Mouse (Mus musculus) right cerebral cortex, adult 18-20 months (tissue): ENCODE measurements at regions not wholly inside any gene's neighbourhood (a gene's known extent, or its start where the extent isn't known, plus 50 kb on each side); places are given as distances from the start of the nearest gene placed in this dataset.
A peak's percentile ranks its signal among the peaks of the same experiment; 100 is the strongest.

ENCODE experiments used
- DNase-seq: peaks from one replicate; pipeline ENCODE4 v3.0.0; 2022; ENCODE audit warnings: mixed read lengths

DNA sequence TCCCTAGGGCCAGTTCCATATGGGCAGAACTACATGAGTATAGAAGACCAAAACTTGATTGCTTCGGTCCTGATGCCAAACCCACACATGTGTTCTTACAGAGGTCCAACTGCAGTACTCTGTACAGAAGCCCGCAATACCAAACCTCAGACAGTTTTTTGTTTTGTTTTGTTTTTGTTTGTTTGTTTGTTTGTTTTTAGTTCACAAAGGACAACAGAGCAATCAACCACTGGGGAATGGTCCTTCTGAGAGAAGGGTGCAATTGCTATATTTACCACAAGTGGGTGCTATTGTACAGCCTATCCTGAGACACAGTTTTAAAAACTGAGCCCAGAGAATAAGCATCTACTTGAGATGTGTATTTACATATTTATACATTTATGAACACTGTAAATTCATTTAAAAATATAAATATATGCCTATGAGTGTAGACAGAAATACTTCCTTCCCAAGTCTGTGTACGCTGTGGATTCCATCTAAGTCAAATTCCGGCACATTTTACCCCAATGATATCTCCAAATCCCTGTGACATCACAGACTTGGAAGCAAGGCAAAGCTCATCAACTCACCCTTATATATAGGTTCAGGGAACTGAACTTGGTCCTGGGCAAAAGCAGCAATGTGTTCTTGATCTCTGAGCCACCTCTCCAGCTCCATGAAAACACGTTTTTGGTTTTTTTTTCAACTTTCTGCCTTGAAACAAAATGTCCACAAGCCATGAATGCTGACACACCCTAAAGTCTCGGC lies 101.3 kb upstream of the A26c2 start:
- peak; percentile 14 for DNase-seq

DNA sequence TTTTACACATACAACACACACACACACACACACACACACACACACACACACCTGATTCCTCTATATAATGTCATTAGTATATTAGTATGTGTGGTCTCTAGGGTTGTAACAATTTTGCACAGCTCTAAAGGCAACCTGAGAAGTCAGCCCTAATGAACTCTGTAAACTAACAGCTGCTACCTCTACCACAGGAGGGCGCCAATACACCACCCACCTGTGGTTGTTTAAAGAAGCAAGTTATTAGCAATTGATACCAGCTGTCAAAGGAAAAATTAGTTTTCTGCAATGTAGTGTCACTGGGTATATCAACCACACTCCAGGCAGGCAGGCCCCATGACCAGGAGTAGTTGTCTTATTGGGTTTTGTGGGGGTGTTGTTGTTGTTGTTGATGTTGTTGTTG lies 98.8 kb upstream of the A26c2 start:
- DNase-seq = peak; percentile 20

DNA sequence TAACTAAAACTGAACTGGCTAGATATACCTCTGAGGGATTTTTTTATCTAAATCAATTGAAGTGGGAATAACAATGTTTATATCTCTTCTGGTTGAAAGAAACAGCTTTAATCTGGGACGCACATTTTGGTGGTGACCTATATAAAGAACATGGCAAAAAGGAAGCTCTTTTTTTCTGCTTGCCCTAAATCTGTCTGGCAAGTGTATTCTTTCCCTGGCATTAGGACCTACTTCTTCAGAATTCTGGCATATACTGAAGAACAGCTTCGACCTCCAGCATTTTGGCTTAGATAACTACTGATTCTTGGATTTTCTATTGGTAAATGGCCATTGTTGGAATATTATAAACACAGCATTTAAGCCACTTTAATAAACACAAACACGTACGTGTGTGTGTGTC lies 70.9 kb upstream of the A26c2 start:
- DNase-seq = no peak

DNA sequence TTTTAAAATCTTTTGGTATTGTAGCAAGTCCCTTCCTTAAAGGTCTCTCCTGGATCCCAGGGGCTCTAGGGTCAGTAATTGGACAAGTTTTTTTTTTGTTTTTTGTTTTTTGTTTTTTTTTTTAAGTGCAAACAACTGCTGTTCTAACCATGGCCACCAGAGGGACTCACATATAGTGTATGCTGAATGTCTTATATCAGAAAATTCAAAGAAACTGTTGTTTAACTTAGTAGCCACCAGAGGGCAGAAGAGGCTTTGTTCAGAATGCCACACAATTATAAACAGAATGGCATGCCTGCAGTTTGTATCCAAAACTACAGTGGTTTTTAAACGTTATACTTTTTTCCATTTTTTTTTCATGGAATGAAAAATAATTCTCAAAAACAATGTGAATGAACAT lies 53.6 kb upstream of the A26c2 start:
- peak; percentile 12 for DNase-seq
